Mouse (Mus musculus) kidney, embryonic 16.5 days (tissue): ENCODE data around the gene Zfp459. TPM values are rescaled to one million over a fixed set of nuclear protein-coding genes. Genes with fewer than 3 reads are reported as not detected.

Experiments
- polyA plus RNA-seq: library from polyadenylated mRNA; unstranded; fragments of >200 nt; fragmentation: Nextera tagmentation; extraction: Ambion mirVana; gene quantifications from 2 replicates; pipeline ENCODE4 v1.2.1, GENCODE M21; 2015

The Zfp459 gene
- polyA plus RNA-seq, 1 experiment from 2014 or later = 1.1 TPM

Other genes with a start within 250 kb of the Zfp459 start
- gene Rsl1, start 248.2 kb downstream of the Zfp459 start, polyA plus RNA-seq = 8.8 and 10.0 TPM in 2 replicates
- 1.5 and 1.8 TPM in 2 replicates for gene Zfp455, start 226.9 kb downstream of the Zfp459 start, polyA plus RNA-seq
- 1.6 and 2.1 TPM in 2 replicates for gene Zfp458, start 143.0 kb downstream of the Zfp459 start, polyA plus RNA-seq
- gene Zfp457, start 114.9 kb downstream of the Zfp459 start, polyA plus RNA-seq = 0.76 and 0.86 TPM in 2 replicates
- gene Zfp595, start 88.8 kb downstream of the Zfp459 start, polyA plus RNA-seq = 2.7 and 2.8 TPM in 2 replicates
- gene Gm28044, start 60.9 kb downstream of the Zfp459 start, polyA plus RNA-seq = not detected in 2 replicates
- 1.3 TPM in 2 replicates for gene Zfp953, start 60.8 kb downstream of the Zfp459 start, polyA plus RNA-seq
- gene Gm28041, start 45.7 kb downstream of the Zfp459 start, polyA plus RNA-seq = 0.44 and 0.50 TPM in 2 replicates
- 1.6 and 2.4 TPM in 2 replicates for gene Zfp456, start 45.6 kb downstream of the Zfp459 start, polyA plus RNA-seq
- 8.5 and 10.1 TPM in 2 replicates for gene Zfp429, start 21.6 kb downstream of the Zfp459 start, polyA plus RNA-seq
- 10.7 and 12.0 TPM in 2 replicates for gene Zfp874a, start 30.2 kb upstream of the Zfp459 start, polyA plus RNA-seq
- gene Zfp874b, start 62.8 kb upstream of the Zfp459 start, polyA plus RNA-seq = 2.6 and 3.4 TPM in 2 replicates
- gene Zfp58, start 79.1 kb upstream of the Zfp459 start, polyA plus RNA-seq = 14.4 and 15.2 TPM in 2 replicates
- gene Gm26965, start 104.7 kb upstream of the Zfp459 start, polyA plus RNA-seq = not detected in 2 replicates
- 26.1 and 28.3 TPM in 2 replicates for gene Zfp87, start 104.8 kb upstream of the Zfp459 start, polyA plus RNA-seq
- 13.5 and 16.0 TPM in 2 replicates for gene Zfp748, start 132.4 kb upstream of the Zfp459 start, polyA plus RNA-seq
- gene Zfp729b, start 188.3 kb upstream of the Zfp459 start, polyA plus RNA-seq = 4.3 and 4.7 TPM in 2 replicates
- gene Gm49345, start 216.4 kb upstream of the Zfp459 start, polyA plus RNA-seq = not detected in 2 replicates
- gene Zfp729a, start 216.4 kb upstream of the Zfp459 start, polyA plus RNA-seq = 3.1 TPM in 2 replicates